Mouse (Mus musculus): ENCODE data around the gene Alad. TPM values are rescaled to one million over a fixed set of nuclear protein-coding genes. Genes with fewer than 3 reads are reported as not detected.

Gene Alad
- polyA plus RNA-seq (2016; fragmentation: Nextera tagmentation; extraction: Ambion mirVana), result 67.5 and 74.1 TPM in 2 replicates

GRCm38 (mm10) chr4:62519849-62520233, at the start of gene Alad:
Alad (minus strand) TSS chr4:62519918.
- peaks cover 14% of the 10 kb centered on the region for H3K36me3 ChIP-seq (replicated peaks)
- 1% methylated on average over 37 of the region's 37 CpGs for WGBS
- peak within 1 kb of the TSS; percentile 79 for H3K27ac ChIP-seq
- peak within 1 kb of the TSS; percentile 76 for H3K4me3 ChIP-seq (replicated peaks)
- ATAC-seq (ENCODE audit: low FRiP score), result peak; percentile 93
- H3K9ac ChIP-seq, result peak within 1 kb of the TSS; percentile 75
- H3K9me3 ChIP-seq, result no peaks in the 10 kb centered on the region
- peaks cover 38% of the 10 kb centered on the region for H3K4me1 ChIP-seq
- H3K27me3 ChIP-seq, result no peaks in the 10 kb centered on the region
- peak within 1 kb of the TSS; percentile 75 for H3K4me2 ChIP-seq

- Histone ChIP-seq H3K27me3 (no peaks in the 10 kb centered on the region), H3K9me3 (no peaks in the 10 kb centered on the region), H3K9ac (no peak overlapping the region), H3K27ac (no peak overlapping the region), H3K36me3 (replicated peaks) (no peaks in the 10 kb centered on the region), H3K4me3 (replicated peaks) (no peak overlapping the region), H3K4me1 (no peaks in the 10 kb centered on the region), H3K4me2 (no peak overlapping the region)
- no peak for ATAC-seq (ENCODE audit: low FRiP score)
- WGBS, result 85% methylated on average over 1 of the region's 1 CpGs
These were observed 48.6 kb upstream of the Alad start for GRCm38 (mm10) chr4:62568359-62568758.

GRCm38 (mm10) chr4:62567696-62568095, 48.0 kb upstream of the Alad start:
- Histone ChIP-seq H3K27me3 (no peaks in the 10 kb centered on the region), H3K4me3 (replicated peaks) (no peak overlapping the region), H3K36me3 (replicated peaks) (no peaks in the 10 kb centered on the region), H3K9ac (no peak overlapping the region), H3K4me2 (no peak overlapping the region), H3K4me1 (no peaks in the 10 kb centered on the region), H3K27ac (no peak overlapping the region), H3K9me3 (no peaks in the 10 kb centered on the region)
- no peak for ATAC-seq (ENCODE audit: low FRiP score)
- WGBS, result 90% methylated on average over 6 of the region's 6 CpGs

- ATAC-seq (ENCODE audit: low FRiP score), result no peak
- no peak overlapping the region for H3K4me3 ChIP-seq (replicated peaks)
- no peak overlapping the region for H3K27ac ChIP-seq
- peaks cover 3% of the 10 kb centered on the region; the same call in 1 of the 2 replicates for H3K4me1 ChIP-seq
- H3K4me2 ChIP-seq, result no peak overlapping the region
- H3K9ac ChIP-seq, result no peak overlapping the region
- 87% methylated on average over 4 of the region's 4 CpGs for WGBS
- no peaks in the 10 kb centered on the region for H3K27me3 ChIP-seq
- no peaks in the 10 kb centered on the region for H3K9me3 ChIP-seq
- no peaks in the 10 kb centered on the region for H3K36me3 ChIP-seq (replicated peaks)
These were observed 46.8 kb upstream of the Alad start for GRCm38 (mm10) chr4:62566530-62566929.

GRCm38 (mm10) chr4:62562006-62562405, 42.3 kb upstream of the Alad start:
- Histone ChIP-seq H3K27ac (peak overlapping the region; percentile 37; the same call in 1 of the 2 replicates), H3K4me1 (peaks cover 5% of the 10 kb centered on the region; the same call in 1 of the 2 replicates), H3K9ac (no peak overlapping the region), H3K27me3 (peaks cover 9% of the 10 kb centered on the region), H3K9me3 (no peaks in the 10 kb centered on the region), H3K4me3 (replicated peaks) (no peak overlapping the region), H3K36me3 (replicated peaks) (no peaks in the 10 kb centered on the region), H3K4me2 (no peak overlapping the region)
- no peak for ATAC-seq (ENCODE audit: low FRiP score)
- 84% methylated on average over 4 of the region's 4 CpGs for WGBS

- no peak overlapping the region for H3K4me3 ChIP-seq (replicated peaks)
- peaks cover 9% of the 10 kb centered on the region for H3K27me3 ChIP-seq
- no peaks in the 10 kb centered on the region for H3K9me3 ChIP-seq
- peaks cover 5% of the 10 kb centered on the region; the same call in 1 of the 2 replicates for H3K4me1 ChIP-seq
- peak overlapping the region; percentile 37; the same call in 1 of the 2 replicates for H3K27ac ChIP-seq
- no peaks in the 10 kb centered on the region for H3K36me3 ChIP-seq (replicated peaks)
- ATAC-seq (ENCODE audit: low FRiP score), result no peak; the same call in 1 of the 2 replicates
- H3K4me2 ChIP-seq, result no peak overlapping the region
- H3K9ac ChIP-seq, result no peak overlapping the region
- 58% methylated on average over 3 of the region's 3 CpGs for WGBS
These were observed 41.9 kb upstream of the Alad start for GRCm38 (mm10) chr4:62561630-62562001.

- no peaks in the 10 kb centered on the region for H3K36me3 ChIP-seq (replicated peaks)
- H3K4me1 ChIP-seq, result peaks cover 5% of the 10 kb centered on the region; the same call in 1 of the 2 replicates
- no peak overlapping the region for H3K27ac ChIP-seq
- no peak overlapping the region for H3K4me2 ChIP-seq
- peaks cover 9% of the 10 kb centered on the region for H3K27me3 ChIP-seq
- peak; percentile 85 for ATAC-seq (ENCODE audit: low FRiP score)
- H3K4me3 ChIP-seq (replicated peaks), result no peak overlapping the region
- H3K9ac ChIP-seq, result no peak overlapping the region
- no peaks in the 10 kb centered on the region for H3K9me3 ChIP-seq
- 23% methylated on average over 4 of the region's 4 CpGs for WGBS
These were observed 41.4 kb upstream of the Alad start for GRCm38 (mm10) chr4:62560963-62561629.

- Histone ChIP-seq H3K4me1 (peaks cover 5% of the 10 kb centered on the region; the same call in 1 of the 2 replicates), H3K4me3 (replicated peaks) (no peak within 1 kb of the TSS), H3K27ac (no peak within 1 kb of the TSS), H3K4me2 (no peak within 1 kb of the TSS), H3K9me3 (no peaks in the 10 kb centered on the region), H3K9ac (no peak within 1 kb of the TSS), H3K36me3 (replicated peaks) (no peaks in the 10 kb centered on the region), H3K27me3 (peaks cover 9% of the 10 kb centered on the region)
- no peak for ATAC-seq (ENCODE audit: low FRiP score)
- WGBS, result 74% methylated on average over 6 of the region's 6 CpGs
These were observed 40.1 kb upstream of the Alad start, which contains the start of gene Rgs3 for GRCm38 (mm10) chr4:62559797-62560329. Rgs3 (plus strand) TSS chr4:62559847.

GRCm38 (mm10) chr4:62557436-62557835, 37.7 kb upstream of the Alad start:
- Histone ChIP-seq H3K4me3 (replicated peaks) (no peak overlapping the region), H3K4me1 (peaks cover 5% of the 10 kb centered on the region; the same call in 1 of the 2 replicates), H3K9me3 (no peaks in the 10 kb centered on the region), H3K27ac (no peak overlapping the region), H3K9ac (no peak overlapping the region), H3K36me3 (replicated peaks) (no peaks in the 10 kb centered on the region), H3K27me3 (peaks cover 9% of the 10 kb centered on the region), H3K4me2 (no peak overlapping the region)
- no peak for ATAC-seq (ENCODE audit: low FRiP score)
- 72% methylated on average over 3 of the region's 3 CpGs for WGBS

- ATAC-seq (ENCODE audit: low FRiP score), result no peak
- Histone ChIP-seq H3K4me2 (no peak overlapping the region), H3K9me3 (no peaks in the 10 kb centered on the region), H3K4me3 (replicated peaks) (no peak overlapping the region), H3K4me1 (no peaks in the 10 kb centered on the region), H3K9ac (no peak overlapping the region), H3K36me3 (replicated peaks) (no peaks in the 10 kb centered on the region), H3K27ac (no peak overlapping the region), H3K27me3 (no peaks in the 10 kb centered on the region)
- WGBS, result 87% methylated on average over 7 of the region's 7 CpGs
These were observed 32.2 kb upstream of the Alad start for GRCm38 (mm10) chr4:62551966-62552365.

- Histone ChIP-seq H3K27me3 (no peaks in the 10 kb centered on the region), H3K4me3 (replicated peaks) (no peak overlapping the region), H3K9ac (no peak overlapping the region), H3K9me3 (no peaks in the 10 kb centered on the region), H3K4me1 (no peaks in the 10 kb centered on the region), H3K4me2 (no peak overlapping the region), H3K36me3 (replicated peaks) (no peaks in the 10 kb centered on the region), H3K27ac (no peak overlapping the region)
- ATAC-seq (ENCODE audit: low FRiP score), result no peak
These were observed 25.1 kb upstream of the Alad start for GRCm38 (mm10) chr4:62544801-62545200.

- no peak overlapping the region for H3K4me2 ChIP-seq
These were observed 24.1 kb upstream of the Alad start for GRCm38 (mm10) chr4:62543782-62544181.

GRCm38 (mm10) chr4:62541802-62542201, 22.1 kb upstream of the Alad start:
- no peak overlapping the region for H3K9ac ChIP-seq
- ATAC-seq (ENCODE audit: low FRiP score), result no peak
- H3K4me3 ChIP-seq (replicated peaks), result no peak overlapping the region
- H3K4me2 ChIP-seq, result no peak overlapping the region
- no peaks in the 10 kb centered on the region for H3K27me3 ChIP-seq
- no peak overlapping the region for H3K27ac ChIP-seq
- H3K4me1 ChIP-seq, result no peaks in the 10 kb centered on the region
- H3K9me3 ChIP-seq, result no peaks in the 10 kb centered on the region
- 78% methylated on average over 3 of the region's 3 CpGs for WGBS
- H3K36me3 ChIP-seq (replicated peaks), result no peaks in the 10 kb centered on the region

More at GRCm38 (mm10) chr4:62543782-62544181, 24.1 kb upstream of the Alad start:
- Histone ChIP-seq H3K27ac (no peak overlapping the region), H3K9ac (no peak overlapping the region), H3K9me3 (no peaks in the 10 kb centered on the region), H3K4me1 (no peaks in the 10 kb centered on the region), H3K27me3 (no peaks in the 10 kb centered on the region), H3K4me3 (replicated peaks) (no peak overlapping the region), H3K36me3 (replicated peaks) (no peaks in the 10 kb centered on the region)
- ATAC-seq (ENCODE audit: low FRiP score), result no peak
- WGBS, result 87% methylated on average over 6 of the region's 6 CpGs

All from forebrain, embryonic 12.5 days (tissue).